Mouse (Mus musculus) CH12.LX (cell line): ENCODE measurements at regions not wholly inside any gene's neighbourhood (a gene's known extent, or its start where the extent isn't known, plus 50 kb on each side); places are given as distances from the start of the nearest gene placed in this dataset.

ENCODE experiments used
- DNase-seq: peaks from one replicate; pipeline ENCODE4 v3.0.0-alpha.2; 2013; ENCODE audit errors: extremely low read depth
- H3K27ac ChIP-seq: 2 replicates; pipeline ENCODE4 v1.5.1; 2012; ENCODE audit warnings: low read depth, mild to moderate bottlenecking, control low read depth, moderate library complexity; ENCODE audit not compliant: insufficient read depth
- H3K27me3 ChIP-seq: replicated peaks from 2 replicates; pipeline ENCODE3; 2012; ENCODE audit warnings: inconsistent platforms
- H3K36me3 ChIP-seq, 2 experiments: replicated peaks in 1 of 2; 2 replicates each; pipeline versions ENCODE3 to v1.6.1; 2012; ENCODE audit warnings: inconsistent platforms in 1 of 2, low read length in 1 of 2, mild to moderate bottlenecking in 1 of 2, mixed read lengths in 1 of 2, moderate library complexity in 1 of 2; ENCODE audit not compliant: control insufficient read depth in 1 of 2, insufficient read depth in 1 of 2
- H3K4me1 ChIP-seq, 2 experiments: 2 replicates each; pipeline ENCODE4 v1.6.1; 2012; ENCODE audit warnings: inconsistent platforms in 1 of 2, moderate library complexity in 1 of 2; ENCODE audit not compliant: insufficient read depth in 2 of 2, control insufficient read depth in 1 of 2
- H3K4me2 ChIP-seq: 2 replicates; pipeline ENCODE4 v1.6.1; 2012; ENCODE audit warnings: low read depth, mild to moderate bottlenecking, control low read depth; ENCODE audit not compliant: poor library complexity, insufficient read depth, severe bottlenecking
- H3K4me3 ChIP-seq, 3 experiments: fragments of 150-350 bp in 1 of 3; sonication (generic) in 1 of 3; replicated peaks in 1 of 3; 2 replicates each; pipeline versions ENCODE3 to v1.5.1; 2011 to 2012; ENCODE audit warnings: low read depth in 2 of 3, low read length in 2 of 3, mild to moderate bottlenecking in 2 of 3, moderate library complexity in 2 of 3, control low read depth in 1 of 3, improper control_type of control experiment in 1 of 3, inconsistent platforms in 1 of 3, mixed read lengths in 1 of 3; ENCODE audit not compliant: poor library complexity in 1 of 3
- H3K79me2 ChIP-seq: replicated peaks from 2 replicates; pipeline ENCODE4 v1.6.1; 2012; ENCODE audit warnings: mild to moderate bottlenecking, moderate library complexity; ENCODE audit not compliant: control insufficient read depth, poor library complexity, insufficient read depth, severe bottlenecking; ENCODE audit errors: extremely low read depth
- H3K9ac ChIP-seq: 2 replicates; pipeline ENCODE4 v1.6.1; 2012; ENCODE audit warnings: low read depth, mild to moderate bottlenecking, control low read depth, moderate library complexity; ENCODE audit not compliant: insufficient read depth
- H3K9me3 ChIP-seq: replicated peaks from 2 replicates; pipeline ENCODE3; 2012; ENCODE audit warnings: low read length, inconsistent platforms, mixed read lengths
- CHD1 ChIP-seq: IDR thresholded peaks from 2 replicates; pipeline ENCODE4 v1.6.1; 2012; ENCODE audit warnings: low read depth, low read length, improper control_type of control experiment, inconsistent platforms
- CHD2 ChIP-seq: IDR thresholded peaks from 2 replicates; pipeline ENCODE4 v1.6.1; 2011; ENCODE audit warnings: low read length, improper control_type of control experiment
- E2F4 ChIP-seq: IDR thresholded peaks from 2 replicates; pipeline ENCODE4 v1.6.1; 2011; ENCODE audit warnings: low read depth, low read length, improper control_type of control experiment; ENCODE audit not compliant: insufficient replicate concordance
- EP300 ChIP-seq: IDR thresholded peaks from 2 replicates; pipeline ENCODE4 v1.6.1; 2011; ENCODE audit warnings: low read length, improper control_type of control experiment
- ETS1 ChIP-seq: conservative IDR thresholded peaks from 2 replicates; pipeline ENCODE4 v1.6.1; 2012; ENCODE audit warnings: low read depth, mild to moderate bottlenecking, inconsistent platforms, low read length, improper control_type of control experiment, moderate library complexity
- HCFC1 ChIP-seq: IDR thresholded peaks from 2 replicates; pipeline ENCODE4 v1.6.1; 2012; ENCODE audit warnings: low read depth, mild to moderate bottlenecking, inconsistent platforms, low read length, improper control_type of control experiment
- IRF4 ChIP-seq: IDR thresholded peaks from 2 replicates; pipeline ENCODE4 v1.6.1; 2014; ENCODE audit warnings: low read depth, mild to moderate bottlenecking, inconsistent platforms, low read length, improper control_type of control experiment
- JUN ChIP-seq: IDR thresholded peaks from 2 replicates; pipeline ENCODE4 v1.6.1; 2011; ENCODE audit warnings: low read depth, mild to moderate bottlenecking, low read length, improper control_type of control experiment, moderate library complexity; ENCODE audit not compliant: insufficient read depth
- KAT2A ChIP-seq: IDR thresholded peaks from 2 replicates; pipeline ENCODE4 v1.6.1; 2012; ENCODE audit warnings: low read length, improper control_type of control experiment, inconsistent platforms; ENCODE audit not compliant: insufficient replicate concordance
- MAX ChIP-seq: IDR thresholded peaks from 2 replicates; pipeline ENCODE4 v1.6.1; 2011; ENCODE audit warnings: low read length, improper control_type of control experiment
- MAZ ChIP-seq: IDR thresholded peaks from 2 replicates; pipeline ENCODE4 v1.6.1; 2012; ENCODE audit warnings: low read depth, mild to moderate bottlenecking, inconsistent platforms, low read length, improper control_type of control experiment, moderate library complexity
- MEF2A ChIP-seq: IDR thresholded peaks from 2 replicates; pipeline ENCODE4 v1.6.1; 2014; ENCODE audit warnings: low read depth, mild to moderate bottlenecking, inconsistent platforms, low read length, improper control_type of control experiment, borderline replicate concordance
- MXI1 ChIP-seq: IDR thresholded peaks from 2 replicates; pipeline ENCODE4 v1.6.1; 2011; ENCODE audit warnings: mild to moderate bottlenecking, low read depth, low read length, improper control_type of control experiment
- MYC ChIP-seq: IDR thresholded peaks from 2 replicates; pipeline ENCODE4 v1.6.1; 2011; ENCODE audit warnings: low read depth, mild to moderate bottlenecking, improper control_type of control experiment, low read length
- NRF1 ChIP-seq: IDR thresholded peaks from 2 replicates; pipeline ENCODE4 v1.6.1; 2014; ENCODE audit warnings: low read depth, mild to moderate bottlenecking, inconsistent platforms, low read length, improper control_type of control experiment, moderate library complexity
- POLR2AphosphoS2 ChIP-seq: IDR thresholded peaks from 2 replicates; pipeline ENCODE4 v1.6.1; 2011; ENCODE audit warnings: low read depth, low read length, improper control_type of control experiment
- RAD21 ChIP-seq: IDR thresholded peaks from 2 replicates; pipeline ENCODE4 v1.6.1; 2011; ENCODE audit warnings: low read depth, mild to moderate bottlenecking, low read length, improper control_type of control experiment, moderate library complexity
- RCOR1 ChIP-seq: conservative IDR thresholded peaks from 2 replicates; pipeline ENCODE4 v1.6.1; 2012; ENCODE audit warnings: low read depth, mild to moderate bottlenecking, inconsistent platforms, low read length, improper control_type of control experiment
- SIN3A ChIP-seq: IDR thresholded peaks from 2 replicates; pipeline ENCODE4 v1.6.1; 2012; ENCODE audit warnings: low read length, improper control_type of control experiment, inconsistent platforms
- SMC3 ChIP-seq: IDR thresholded peaks from 2 replicates; pipeline ENCODE4 v1.6.1; 2011; ENCODE audit warnings: low read depth, low read length, improper control_type of control experiment
- TBP ChIP-seq: conservative IDR thresholded peaks from 2 replicates; pipeline ENCODE4 v1.6.1; 2011; ENCODE audit warnings: low read depth, low read length, improper control_type of control experiment
- TCF12 ChIP-seq: IDR thresholded peaks from 2 replicates; pipeline ENCODE4 v1.6.1; 2014; ENCODE audit warnings: low read depth, mild to moderate bottlenecking, inconsistent platforms, low read length, improper control_type of control experiment
- UBTF ChIP-seq: IDR thresholded peaks from 2 replicates; pipeline ENCODE4 v1.6.1; 2012; ENCODE audit warnings: low read depth, mild to moderate bottlenecking, inconsistent platforms, low read length, improper control_type of control experiment, moderate library complexity
- USF2 ChIP-seq: conservative IDR thresholded peaks from 2 replicates; pipeline ENCODE4 v1.6.1; 2011; ENCODE audit warnings: low read depth, low read length, improper control_type of control experiment
- ZC3H11A ChIP-seq: IDR thresholded peaks from 2 replicates; pipeline ENCODE4 v1.6.1; 2012; ENCODE audit warnings: low read depth, mild to moderate bottlenecking, inconsistent platforms, low read length, improper control_type of control experiment
- ZMIZ1 ChIP-seq: IDR thresholded peaks from 2 replicates; pipeline ENCODE4 v1.6.1; 2012; ENCODE audit warnings: low read depth, mild to moderate bottlenecking, inconsistent platforms, low read length, improper control_type of control experiment
- dilution Hi-C: fragments of 300-500 bp; cut with MboI; formaldehyde crosslinking; loops from 2 replicates; pipeline ENCODE4 v1.14.3; 2020; ENCODE audit warnings: low sequenced_read_pairs; ENCODE audit not compliant: extremely low pct_unique_long_range_greater_than_20kb, extremely low pct_ligation_motif_present
- in situ Hi-C: fragments of 300-500 bp; cut with MboI; formaldehyde crosslinking; loops from 3 replicates; pipeline ENCODE4 v1.14.3; 2019; ENCODE audit warnings: low sequenced_read_pairs, low pct_ligation_motif_present, low pct_unique_long_range_greater_than_20kb, mixed read lengths

DNA sequence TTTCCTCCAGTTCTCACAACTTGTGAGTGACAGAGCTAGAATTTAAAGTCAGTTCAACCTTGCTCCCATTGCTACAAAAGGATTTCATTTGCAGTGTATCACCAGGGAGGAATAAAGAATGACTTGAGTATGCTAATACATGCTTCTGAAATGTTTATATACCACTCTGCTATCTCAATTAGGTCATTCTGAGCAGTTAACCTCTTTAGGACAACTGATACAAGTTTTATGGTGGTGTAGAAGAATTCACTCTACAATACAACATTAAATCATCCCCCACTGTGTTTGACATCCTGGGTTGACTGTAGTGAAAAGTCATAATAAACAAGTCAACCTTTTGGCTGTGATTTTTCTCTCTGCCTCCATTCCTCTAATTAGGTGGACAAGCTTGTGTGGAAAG, 248.6 kb downstream of the Pax1 start:
- dilution Hi-C loops (no loop called here), in situ Hi-C loops (no loop called here)
- DNase-seq: no peak
- no peaks in the 10 kb centered on the region for H3K4me1 ChIP-seq
- H3K4me2 ChIP-seq: no peak overlapping the region
- no peaks in the 10 kb centered on the region for H3K27me3 ChIP-seq
- H3K9ac ChIP-seq: no peak overlapping the region
- no peaks in the 10 kb centered on the region for H3K79me2 ChIP-seq
- H3K36me3 ChIP-seq: no peaks in the 10 kb centered on the region
- no peak overlapping the region for H3K4me3 ChIP-seq
- TF ChIP-seq MXI1: no peak
- TF ChIP-seq POLR2AphosphoS2: no peak
- no peak for TF ChIP-seq KAT2A
- no peak for TF ChIP-seq UBTF
- TF ChIP-seq CHD1: no peak
- no peak for TF ChIP-seq NRF1
- TF ChIP-seq, all 38 proteins: peak for 0
- Histone ChIP-seq H3K9me3 (no peaks in the 10 kb centered on the region), H3K27ac (no peak overlapping the region)

DNA sequence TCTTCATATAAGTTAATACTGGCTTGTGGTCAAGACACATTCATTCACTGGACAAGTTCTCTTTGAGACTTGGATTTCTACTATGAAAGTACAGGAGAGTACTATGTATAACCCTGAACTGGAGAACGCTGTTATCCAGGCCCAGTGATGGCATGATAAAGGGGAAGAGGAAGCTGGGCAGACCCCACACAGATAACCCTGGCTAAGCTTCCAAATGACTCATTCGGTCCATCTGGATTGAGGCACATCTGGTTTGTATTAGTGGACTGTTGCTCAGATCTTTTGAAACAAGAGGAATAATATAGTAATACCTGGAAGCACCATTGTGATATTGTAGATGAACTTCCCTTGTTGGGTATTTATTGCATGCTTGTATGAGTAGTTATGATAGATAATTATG, 239.9 kb downstream of the Pax1 start:
- Histone ChIP-seq H3K4me3 (no peak overlapping the region), H3K79me2 (no peaks in the 10 kb centered on the region)

DNA sequence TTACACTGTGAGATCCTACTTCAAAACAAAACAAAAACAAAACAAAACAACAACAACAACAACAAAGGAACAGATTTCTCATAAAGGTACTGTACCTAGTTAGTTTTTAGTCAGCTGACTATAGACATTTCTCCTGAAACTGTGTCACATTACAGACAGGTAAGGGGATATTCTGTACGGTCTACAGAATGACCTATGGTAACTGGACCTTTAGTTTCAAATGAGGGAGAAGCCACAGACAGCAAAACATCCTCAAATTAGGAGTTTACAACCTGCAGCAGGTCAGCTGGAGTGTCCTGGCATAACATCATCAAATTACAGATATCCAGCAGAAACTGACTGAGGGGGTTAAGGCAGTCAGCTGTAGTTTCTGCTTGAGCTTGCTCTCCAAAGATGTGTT, 210.7 kb downstream of the Pax1 start:
- H3K36me3 ChIP-seq: no peaks in the 10 kb centered on the region
- no peak overlapping the region for H3K9ac ChIP-seq
- no peak overlapping the region for H3K4me2 ChIP-seq
- no peaks in the 10 kb centered on the region for H3K4me1 ChIP-seq
- H3K27ac ChIP-seq: no peak overlapping the region
- dilution Hi-C loops (no loop called here), in situ Hi-C loops (no loop called here)
- H3K4me3 ChIP-seq: no peak overlapping the region
- no peak for TF ChIP-seq IRF4
- TF ChIP-seq SIN3A: no peak
- TF ChIP-seq SMC3: no peak
- no peak for TF ChIP-seq EP300
- no peak for TF ChIP-seq E2F4
- no peak for TF ChIP-seq NRF1
- no peak for TF ChIP-seq MAX
- no peak for TF ChIP-seq TBP
- no peak for TF ChIP-seq POLR2AphosphoS2
- no peak for TF ChIP-seq JUN
- no peak for TF ChIP-seq HCFC1
- TF ChIP-seq CHD2: no peak
- no peak for TF ChIP-seq ZC3H11A
- H3K27me3 ChIP-seq: no peaks in the 10 kb centered on the region
- DNase-seq: no peak
- no peaks in the 10 kb centered on the region for H3K9me3 ChIP-seq
- no peaks in the 10 kb centered on the region for H3K79me2 ChIP-seq

More for the DNA sequence above, 239.9 kb downstream of the Pax1 start:
- dilution Hi-C loops (no loop called here), in situ Hi-C loops (no loop called here)
- DNase-seq: no peak
- H3K9me3 ChIP-seq: no peaks in the 10 kb centered on the region
- H3K4me2 ChIP-seq: no peak overlapping the region
- TF ChIP-seq CHD2: no peak
- TF ChIP-seq ZC3H11A: no peak
- TF ChIP-seq ZMIZ1: no peak
- no peak for TF ChIP-seq ETS1
- no peak for TF ChIP-seq MYC
- no peak for TF ChIP-seq RAD21
- no peak for TF ChIP-seq POLR2AphosphoS2
- no peak for TF ChIP-seq USF2
- no peak for TF ChIP-seq SMC3
- TF ChIP-seq RCOR1: no peak
- no peak for TF ChIP-seq CHD1
- TF ChIP-seq MAZ: no peak
- no peak for TF ChIP-seq SIN3A
- TF ChIP-seq MXI1: no peak
- TF ChIP-seq TCF12: no peak
- TF ChIP-seq MEF2A: no peak
- no peak for TF ChIP-seq UBTF
- no peak overlapping the region for H3K9ac ChIP-seq
- H3K36me3 ChIP-seq: no peaks in the 10 kb centered on the region
- H3K27me3 ChIP-seq: no peaks in the 10 kb centered on the region
- H3K27ac ChIP-seq: no peak overlapping the region
- no peaks in the 10 kb centered on the region for H3K4me1 ChIP-seq
